ENCODE assay signal across 8 mouse cellular contexts in the genomic region with DNA sequence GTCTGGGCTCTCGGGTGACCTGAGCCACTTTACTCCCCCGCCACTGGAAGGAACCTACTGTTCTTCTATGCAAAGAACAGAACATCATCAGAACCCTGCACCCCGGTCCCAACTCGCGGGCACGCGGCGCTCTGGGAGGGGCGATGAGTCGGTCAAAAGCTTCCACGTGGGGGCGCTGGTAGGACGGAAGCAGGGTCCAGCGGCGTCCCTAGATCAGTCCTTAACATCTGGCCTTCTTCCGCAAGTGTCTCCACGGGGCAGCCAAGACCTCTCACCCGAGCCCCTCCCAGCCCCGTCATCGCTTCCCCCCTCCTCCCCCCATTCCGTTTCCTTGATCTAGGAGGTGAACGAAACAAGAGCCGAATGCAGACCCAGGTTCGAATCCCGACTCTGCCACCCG. TPM values are rescaled to one million over a fixed set of nuclear protein-coding genes. Genes with fewer than 3 reads are reported as not detected.
DNase-seq lines count a peak whose midpoint lies in the region; ATAC-seq and TF ChIP-seq lines count a peak whose summit lies in the region.

No protein-coding gene starts in this region.

- in situ Hi-C loops in Patski (cut with MboI; ENCODE audit: low pct_unique_long_range_greater_than_20kb), result loop anchor here (5.0 to 10.0 kb wide), 2 partner anchors 214 to 264 kb away; a partner anchor contains a TSS

- H3K27ac ChIP-seq in hindbrain, embryonic 13.5 days, result no peak overlapping the region

- no peak for DNase-seq in Patski (ENCODE audit: low read depth, low spot score)
- peak; percentile 58 to 77 for DNase-seq in cerebellum, postnatal 25 days
- DNase-seq in frontal cortex, postnatal 25 days (ENCODE audit: low spot score in 2 of 2), result peak; percentile 36 to 53
- peak; percentile 38 to 92 for DNase-seq in left cerebral cortex, postnatal 10 days (ENCODE audit: extremely low spot score in 1 of 2, low spot score in 2 of 2)
- peak; percentile 49 to 68 for DNase-seq in right cerebral cortex, adult 2 months (ENCODE audit: low spot score in 2 of 2)
- DNase-seq in urinary bladder, postnatal 10 days (ENCODE audit: low spot score), result peak; percentile 61

- under 1% methylated on average over 26 of the region's 26 CpGs for WGBS in hindbrain, embryonic 13.5 days

- intact Hi-C loops in left cerebral cortex, postnatal 10 days (cut with DNase I), result loop anchor here (2.0 kb wide), 1 partner anchor 262 kb away; no protein-coding TSS in a partner anchor

- H3K9me3 ChIP-seq in hindbrain, embryonic 13.5 days, result no peaks in the 10 kb centered on the region
- no peaks in the 10 kb centered on the region for H3K9me3 ChIP-seq in megakaryocyte, embryonic 14.5 days

- peak; percentile 31 for ATAC-seq in Patski
- ATAC-seq in hindbrain, embryonic 13.5 days (ENCODE audit: low FRiP score), result peak; percentile 47; the same call in 1 of the 2 replicates

- H3K4me2 ChIP-seq in hindbrain, embryonic 13.5 days, result peak overlapping the region; percentile 77

- TF ChIP-seq CTCF in Patski (IDR thresholded peaks at IDR 0.05), result no peak

- POLR2A ChIA-PET in Patski (lab: Charles Lee), result no interaction called here

- peak overlapping the region; percentile 48 for H3K4me3 ChIP-seq in hindbrain, embryonic 13.5 days
- peak overlapping the region; percentile 96 for H3K4me3 ChIP-seq in megakaryocyte, embryonic 14.5 days (replicated peaks)

- H3K27me3 ChIP-seq in Patski, result no peaks in the 10 kb centered on the region
- peaks cover 32% of the 10 kb centered on the region; the same call in 1 of the 2 replicates for H3K27me3 ChIP-seq in hindbrain, embryonic 13.5 days
- H3K27me3 ChIP-seq in megakaryocyte, embryonic 14.5 days (replicated peaks), result peaks cover 28% of the 10 kb centered on the region

- CTCF ChIA-PET in Patski (lab: Charles Lee), result interaction anchor here (0.6 to 1.5 kb wide), 14 partner anchors 10 to 262 kb away, joined by 3 to 12 read pairs (median 3); no protein-coding TSS in a partner anchor

- no peaks in the 10 kb centered on the region for H3K36me3 ChIP-seq in hindbrain, embryonic 13.5 days
- H3K36me3 ChIP-seq in megakaryocyte, embryonic 14.5 days (replicated peaks; ENCODE audit: low read length), result no peaks in the 10 kb centered on the region

- peak overlapping the region; percentile 71 for H3K9ac ChIP-seq in hindbrain, embryonic 13.5 days

- peaks cover 18% of the 10 kb centered on the region for H3K4me1 ChIP-seq in hindbrain, embryonic 13.5 days (replicated peaks)
- H3K4me1 ChIP-seq in megakaryocyte, embryonic 14.5 days, result peaks cover 76% of the 10 kb centered on the region

RNA-seq across cellular contexts. Expression of a gene that starts 2.8 kb away (rescaled TPM):
- not detected for polyA plus RNA-seq in Patski (2021)
- polyA plus RNA-seq in hindbrain, embryonic 13.5 days (2015; fragmentation: Nextera tagmentation; extraction: Ambion mirVana), result not detected in 2 replicates
- total RNA-seq in left cerebral cortex, postnatal 10 days (2021), result not detected
- 1.3 and 1.9 TPM in 2 replicates for polyA plus RNA-seq in megakaryocyte, embryonic 14.5 days (2012; ENCODE audit: insufficient read depth, low replicate concordance)

RNA-seq across cellular contexts. Expression of a gene that starts 51.6 kb away (rescaled TPM):
- 52.5 TPM for polyA plus RNA-seq in Patski (2021)
- 59.8 and 61.0 TPM in 2 replicates for polyA plus RNA-seq in hindbrain, embryonic 13.5 days (2015; fragmentation: Nextera tagmentation; extraction: Ambion mirVana)
- total RNA-seq in left cerebral cortex, postnatal 10 days (2021), result 10 to 100 TPM; 59.1 to 60.9 TPM
- 0.48 and 11.7 TPM in 2 replicates for polyA plus RNA-seq in megakaryocyte, embryonic 14.5 days (2012; ENCODE audit: insufficient read depth, low replicate concordance)
